Mouse (Mus musculus) heart, embryonic 13.5 days (tissue): ENCODE results near the gene Adh4. TPM values are rescaled to one million over a fixed set of nuclear protein-coding genes. Genes with fewer than 3 reads are reported as not detected.

Experiments
- ATAC-seq: fragments of 200-750 bp; cut with Nextera tagmentation; 2 replicates; pipeline ENCODE4 v1.8.0; 2017; ENCODE audit warnings: moderate TSS enrichment; ENCODE audit not compliant: insufficient number of reproducible peaks, low FRiP score, low TSS enrichment; ENCODE audit errors: extremely low read depth
- H3K27ac ChIP-seq: fragments of 300-500 bp; sonication (generic); replicated peaks from 2 replicates; pipeline ENCODE4 v1.5.1; 2015; ENCODE audit warnings: moderate library complexity, mild to moderate bottlenecking, inconsistent platforms
- H3K27me3 ChIP-seq: fragments of 300-500 bp; sonication (generic); replicated peaks from 2 replicates; pipeline ENCODE4 v1.6.1; 2015; ENCODE audit warnings: mild to moderate bottlenecking, inconsistent platforms
- H3K36me3 ChIP-seq: fragments of 300-500 bp; sonication (generic); 2 replicates; pipeline ENCODE4 v1.6.1; 2015; ENCODE audit warnings: mild to moderate bottlenecking, inconsistent platforms
- H3K4me1 ChIP-seq: fragments of 300-500 bp; sonication (generic); 2 replicates; pipeline ENCODE4 v1.6.1; 2015; ENCODE audit warnings: inconsistent platforms
- H3K4me2 ChIP-seq: fragments of 300-500 bp; sonication (generic); 2 replicates; pipeline ENCODE4 v1.6.1; 2015; ENCODE audit warnings: inconsistent platforms, mild to moderate bottlenecking, moderate library complexity
- H3K4me3 ChIP-seq: fragments of 300-500 bp; sonication (generic); 2 replicates; pipeline ENCODE4 v1.5.1; 2015; ENCODE audit warnings: moderate library complexity, mild to moderate bottlenecking, inconsistent platforms
- H3K9ac ChIP-seq: fragments of 300-500 bp; sonication (generic); 2 replicates; pipeline ENCODE4 v1.6.1; 2015; ENCODE audit warnings: inconsistent platforms, mild to moderate bottlenecking, moderate library complexity
- H3K9me3 ChIP-seq: fragments of 300-500 bp; sonication (generic); 2 replicates; pipeline ENCODE4 v1.6.1; 2016; ENCODE audit warnings: inconsistent platforms
- WGBS: fragments of 180-500 bp; shearing (Covaris S2); methylation state at CpG from one replicate; pipeline ENCODE4 v1.1.7; 2015; ENCODE audit warnings: mixed read lengths; 5-methylcytosine and 5-hydroxymethylcytosine counted together
- polyA plus RNA-seq: library from polyadenylated mRNA; unstranded; fragments of >200 nt; fragmentation: Nextera tagmentation; extraction: Ambion mirVana; gene quantifications from 2 replicates; pipeline ENCODE4 v1.2.1, GENCODE M21; 2015

Gene Adh4
- polyA plus RNA-seq, 1 experiment from 2014 or later, result not detected

- H3K4me3 ChIP-seq, result no peak overlapping the region
- H3K36me3 ChIP-seq, result no peaks in the 10 kb centered on the region
- H3K4me1 ChIP-seq, result no peaks in the 10 kb centered on the region
- no peaks in the 10 kb centered on the region for H3K9me3 ChIP-seq
- H3K4me2 ChIP-seq, result no peak overlapping the region
- WGBS, result 49% methylated on average over 1 of the region's 1 CpGs
- no peak for ATAC-seq
- H3K27me3 ChIP-seq, result no peaks in the 10 kb centered on the region
- no peak overlapping the region for H3K9ac ChIP-seq
- H3K27ac ChIP-seq, result no peak overlapping the region
Measured at GRCm38 (mm10) chr3:138409585-138409984, 5.7 kb upstream of the Adh4 start.

DNA sequence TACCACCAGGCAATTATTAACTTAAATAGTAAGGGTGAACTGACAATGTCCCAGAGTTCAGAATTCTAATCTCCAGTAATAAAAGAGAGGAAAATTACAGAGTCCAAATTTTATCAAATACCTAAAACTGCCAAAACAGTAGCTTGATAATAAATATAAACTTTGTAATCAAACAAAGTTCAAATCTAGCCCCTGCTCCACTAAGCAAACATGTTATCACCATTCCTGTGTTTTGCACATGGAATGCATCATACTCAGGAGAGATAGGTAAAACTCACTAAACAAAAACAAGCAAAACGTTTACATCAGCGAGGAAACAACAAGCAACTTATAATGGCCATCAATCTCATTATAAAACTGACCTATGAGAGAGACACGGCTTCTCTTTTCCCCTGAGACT, 5.1 kb upstream of the Adh4 start:
- no peaks in the 10 kb centered on the region for H3K36me3 ChIP-seq
- H3K4me3 ChIP-seq, result no peak overlapping the region
- no peaks in the 10 kb centered on the region for H3K4me1 ChIP-seq
- no peak for ATAC-seq
- 74% methylated on average over 3 of the region's 3 CpGs for WGBS
- no peak overlapping the region for H3K9ac ChIP-seq
- no peaks in the 10 kb centered on the region for H3K27me3 ChIP-seq
- H3K27ac ChIP-seq, result no peak overlapping the region
- no peaks in the 10 kb centered on the region for H3K9me3 ChIP-seq
- no peak overlapping the region for H3K4me2 ChIP-seq

GRCm38 (mm10) chr3:138419369-138419768, 4.1 kb downstream of the Adh4 start:
- no peaks in the 10 kb centered on the region for H3K36me3 ChIP-seq
- 75% methylated on average over 6 of the region's 6 CpGs for WGBS
- no peak overlapping the region for H3K4me3 ChIP-seq
- no peak overlapping the region for H3K27ac ChIP-seq
- H3K9me3 ChIP-seq, result no peaks in the 10 kb centered on the region
- H3K9ac ChIP-seq, result no peak overlapping the region
- H3K4me1 ChIP-seq, result no peaks in the 10 kb centered on the region
- H3K4me2 ChIP-seq, result no peak overlapping the region
- ATAC-seq, result no peak
- no peaks in the 10 kb centered on the region for H3K27me3 ChIP-seq

DNA sequence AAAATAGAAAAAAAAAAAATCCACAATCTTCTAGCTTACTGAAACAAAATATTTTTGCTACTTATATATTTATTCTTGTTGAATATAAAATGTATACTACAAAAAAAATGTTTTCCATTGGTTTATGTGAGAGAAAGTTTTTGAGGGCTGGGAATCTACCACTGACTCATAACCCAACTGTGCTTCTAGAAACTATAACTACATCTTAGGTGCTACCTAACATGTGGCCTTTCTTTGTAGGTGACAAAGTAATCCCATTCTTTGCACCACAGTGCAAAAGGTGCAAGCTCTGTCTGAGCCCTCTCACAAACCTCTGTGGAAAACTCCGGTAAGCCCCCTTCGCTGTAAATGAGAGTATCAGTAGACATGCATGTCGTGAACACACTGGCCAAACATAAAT, 5.1 kb downstream of the Adh4 start:
- Histone ChIP-seq H3K27me3 (no peaks in the 10 kb centered on the region), H3K9me3 (no peaks in the 10 kb centered on the region), H3K36me3 (no peaks in the 10 kb centered on the region), H3K9ac (no peak overlapping the region), H3K27ac (no peak overlapping the region), H3K4me2 (no peak overlapping the region), H3K4me3 (no peak overlapping the region), H3K4me1 (no peaks in the 10 kb centered on the region)
- 84% methylated on average over 3 of the region's 3 CpGs for WGBS
- ATAC-seq, result no peak

- no peak for ATAC-seq
- no peaks in the 10 kb centered on the region for H3K9me3 ChIP-seq
- no peaks in the 10 kb centered on the region for H3K4me1 ChIP-seq
- no peak overlapping the region for H3K4me2 ChIP-seq
- no peak overlapping the region for H3K27ac ChIP-seq
- H3K27me3 ChIP-seq, result no peaks in the 10 kb centered on the region
- H3K9ac ChIP-seq, result no peak overlapping the region
- no peak overlapping the region for H3K4me3 ChIP-seq
- H3K36me3 ChIP-seq, result no peaks in the 10 kb centered on the region
- 56% methylated on average over 2 of the region's 2 CpGs for WGBS
Measured at GRCm38 (mm10) chr3:138423664-138424063, 8.4 kb downstream of the Adh4 start.

DNA sequence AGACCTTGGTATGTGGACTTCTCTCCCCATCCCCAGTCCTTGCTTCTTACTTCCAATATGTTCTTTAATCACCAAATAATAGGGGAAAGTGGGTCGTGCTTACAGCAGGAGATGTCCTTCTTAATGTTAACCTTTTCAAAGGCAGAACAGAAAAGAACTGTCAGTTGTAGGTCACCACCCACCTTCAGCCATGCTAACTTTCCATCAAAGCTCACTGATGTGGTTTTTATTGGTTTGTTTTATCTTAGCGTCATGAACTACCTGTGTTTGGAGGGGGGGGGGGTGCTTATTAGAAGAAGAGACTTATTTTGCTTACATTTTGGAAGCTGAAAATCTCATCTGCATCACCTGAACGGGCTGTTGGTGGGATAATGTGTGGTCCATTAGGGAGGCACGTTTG, 9.0 kb downstream of the Adh4 start:
- no peaks in the 10 kb centered on the region for H3K36me3 ChIP-seq
- 45% methylated on average over 4 of the region's 4 CpGs for WGBS
- H3K9ac ChIP-seq, result no peak overlapping the region
- H3K4me3 ChIP-seq, result no peak overlapping the region
- ATAC-seq, result no peak
- H3K4me1 ChIP-seq, result no peaks in the 10 kb centered on the region
- H3K27me3 ChIP-seq, result no peaks in the 10 kb centered on the region
- H3K27ac ChIP-seq, result no peak overlapping the region
- H3K9me3 ChIP-seq, result no peaks in the 10 kb centered on the region
- no peak overlapping the region for H3K4me2 ChIP-seq

DNA sequence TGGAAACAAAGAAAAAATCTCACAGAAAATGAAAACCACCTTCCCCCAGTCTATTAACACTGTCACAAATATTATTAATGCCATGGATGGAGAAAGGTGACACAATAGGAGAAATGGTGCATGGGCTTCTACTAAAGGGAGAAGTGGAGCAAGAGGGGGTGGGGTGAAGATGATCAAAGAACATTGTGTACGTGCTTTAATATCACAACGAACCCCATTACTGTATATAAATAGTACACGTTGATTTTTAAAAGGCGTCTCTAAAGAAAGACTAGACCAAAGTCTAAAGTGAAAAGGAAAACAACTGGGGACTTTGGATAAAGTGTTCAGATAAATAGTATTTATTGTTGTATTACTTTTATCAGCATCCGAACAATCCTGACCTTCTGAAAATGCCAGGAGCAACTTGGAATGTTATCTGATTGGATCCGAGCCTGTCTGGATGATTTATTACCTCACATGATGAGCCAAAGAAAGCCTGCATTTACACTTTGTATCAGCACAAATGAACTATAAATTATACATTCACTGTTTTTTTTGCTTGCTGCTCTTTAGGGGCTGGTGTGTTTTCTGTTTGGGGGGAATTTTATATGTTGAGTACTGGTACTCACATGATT, 15.2 kb downstream of the Adh4 start:
- no peaks in the 10 kb centered on the region for H3K36me3 ChIP-seq
- no peak overlapping the region for H3K9ac ChIP-seq
- H3K9me3 ChIP-seq, result no peaks in the 10 kb centered on the region
- H3K4me3 ChIP-seq, result no peak overlapping the region
- ATAC-seq, result no peak
- no peak overlapping the region for H3K4me2 ChIP-seq
- whole genome bisulfite sequencing, result 58% methylated on average over 6 of the region's 6 CpGs
- H3K27ac ChIP-seq, result no peak overlapping the region
- no peaks in the 10 kb centered on the region for H3K4me1 ChIP-seq
- H3K27me3 ChIP-seq, result no peaks in the 10 kb centered on the region

GRCm38 (mm10) chr3:138431835-138432234, 16.6 kb downstream of the Adh4 start:
- 58% methylated on average over 2 of the region's 2 CpGs for WGBS
- Histone ChIP-seq H3K4me2 (no peak overlapping the region), H3K27me3 (no peaks in the 10 kb centered on the region), H3K27ac (no peak overlapping the region), H3K4me1 (no peaks in the 10 kb centered on the region), H3K9me3 (peaks cover 4% of the 10 kb centered on the region), H3K36me3 (no peaks in the 10 kb centered on the region), H3K4me3 (no peak overlapping the region), H3K9ac (no peak overlapping the region)
- ATAC-seq, result no peak

DNA sequence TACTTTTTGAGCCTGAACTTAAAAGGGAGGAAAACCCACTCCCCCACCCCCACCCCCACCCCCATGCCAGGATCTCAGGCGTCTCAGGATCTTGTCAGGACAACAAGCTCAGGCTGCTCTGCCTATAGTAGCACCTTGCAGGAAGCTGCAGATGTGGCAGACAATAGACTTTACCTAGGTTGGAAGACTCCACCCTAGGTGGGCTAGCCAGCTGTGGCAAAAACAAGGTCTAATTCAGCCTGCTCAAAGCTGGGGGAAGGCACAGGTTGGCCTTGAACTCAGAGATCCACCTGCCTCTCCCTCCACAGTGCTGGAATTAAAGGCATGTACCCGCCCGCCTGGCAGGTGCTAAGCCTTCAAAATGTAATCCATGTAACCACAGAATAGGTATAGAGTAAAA, 23.4 kb downstream of the Adh4 start:
- Histone ChIP-seq H3K4me1 (peaks cover 5% of the 10 kb centered on the region), H3K27me3 (no peaks in the 10 kb centered on the region), H3K9ac (no peak overlapping the region), H3K9me3 (peaks cover 4% of the 10 kb centered on the region), H3K36me3 (no peaks in the 10 kb centered on the region), H3K4me3 (no peak overlapping the region), H3K27ac (no peak overlapping the region), H3K4me2 (no peak overlapping the region)
- no peak for ATAC-seq
- 65% methylated on average over 3 of the region's 3 CpGs for WGBS

DNA sequence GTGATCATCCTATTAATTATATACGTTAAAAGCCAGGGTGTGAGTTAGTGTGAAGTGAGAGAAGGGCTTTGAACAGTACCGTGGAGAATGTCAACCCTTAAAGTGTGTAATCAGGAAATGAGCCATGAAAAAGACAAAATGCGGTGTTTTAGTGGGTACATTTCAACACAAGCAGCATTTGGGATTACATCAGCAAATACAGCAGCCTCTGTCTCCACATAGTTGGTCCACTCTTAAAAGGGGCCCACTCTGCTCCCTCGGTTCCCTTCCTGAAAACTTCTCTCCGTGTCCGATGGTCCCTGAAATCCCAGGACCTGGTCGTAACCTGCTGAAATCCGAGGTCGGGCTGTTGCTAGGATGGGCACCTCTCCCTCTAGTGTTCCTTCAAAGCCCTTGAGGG, 26.9 kb downstream of the Adh4 start:
- peak overlapping the region; percentile 91 for H3K27ac ChIP-seq
- H3K27me3 ChIP-seq, result no peaks in the 10 kb centered on the region
- H3K9ac ChIP-seq, result peak overlapping the region; percentile 98
- peaks cover 14% of the 10 kb centered on the region for H3K4me1 ChIP-seq
- H3K9me3 ChIP-seq, result no peaks in the 10 kb centered on the region
- ATAC-seq, result no peak
- 5% methylated on average over 9 of the region's 9 CpGs for WGBS
- H3K36me3 ChIP-seq, result peaks cover 24% of the 10 kb centered on the region
- H3K4me3 ChIP-seq, result peak overlapping the region; percentile 95
- H3K4me2 ChIP-seq, result peak overlapping the region; percentile 93

DNA sequence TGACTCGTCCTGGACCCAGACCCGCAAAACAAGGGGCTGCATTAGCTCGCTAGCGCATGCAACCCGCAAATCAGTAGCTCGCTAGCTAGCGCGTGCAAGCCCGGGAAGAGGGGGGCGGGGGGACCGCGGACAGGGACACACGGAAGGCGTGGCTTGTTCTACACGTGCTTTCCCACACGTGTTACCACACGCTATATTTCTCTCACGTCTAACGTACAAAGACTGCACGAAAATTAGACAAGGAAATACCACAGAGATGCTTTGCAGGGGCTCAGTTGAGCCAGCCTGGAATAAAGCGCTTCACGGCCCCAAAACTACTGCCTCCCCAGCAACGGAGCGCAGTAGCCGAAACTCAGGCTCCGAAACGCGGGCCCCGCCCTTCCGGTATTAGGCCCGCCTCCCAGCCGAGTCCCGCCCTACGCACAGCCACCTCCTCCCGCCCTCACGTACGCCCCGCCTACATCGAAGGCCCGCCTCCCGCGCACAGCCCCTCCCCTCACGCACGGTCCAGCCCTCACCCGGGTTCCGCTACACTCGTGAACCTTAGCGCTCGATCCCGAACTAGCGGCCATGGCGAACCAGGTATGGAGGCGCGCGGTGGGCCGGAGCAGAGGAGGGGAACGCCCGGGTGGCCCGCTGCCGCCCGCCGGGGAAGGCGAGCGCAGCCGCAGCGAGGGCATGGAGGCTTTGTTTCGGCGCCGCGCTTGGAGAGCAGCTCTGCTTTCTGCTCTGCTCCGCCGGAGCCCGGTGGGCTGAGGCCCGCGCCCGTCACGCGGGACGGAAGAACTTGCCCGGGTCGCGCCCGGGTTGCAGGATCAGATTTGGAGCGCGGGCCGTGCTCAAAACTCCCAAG, 27.6 kb downstream of the Adh4 start, which contains the start of gene Adh5:
Gene Adh5 (plus strand): TSS at position 482 of the 853 bp plus-strand sequence.
- no peaks in the 10 kb centered on the region for H3K27me3 ChIP-seq
- H3K4me1 ChIP-seq, result peaks cover 19% of the 10 kb centered on the region
- H3K9ac ChIP-seq, result peak within 1 kb of the TSS; percentile 98
- peak; percentile 100 for ATAC-seq
- peak within 1 kb of the TSS; percentile 95 for H3K4me3 ChIP-seq
- H3K4me2 ChIP-seq, result peak within 1 kb of the TSS; percentile 93
- WGBS, result under 1% methylated on average over 82 of the region's 86 CpGs
- no peaks in the 10 kb centered on the region for H3K9me3 ChIP-seq
- H3K27ac ChIP-seq, result peak within 1 kb of the TSS; percentile 91
- H3K36me3 ChIP-seq, result peaks cover 30% of the 10 kb centered on the region

- H3K36me3 ChIP-seq, result peaks cover 36% of the 10 kb centered on the region
- no peak for ATAC-seq
- H3K27ac ChIP-seq, result peak overlapping the region; percentile 91
- peak overlapping the region; percentile 95 for H3K4me3 ChIP-seq
- peaks cover 23% of the 10 kb centered on the region for H3K4me1 ChIP-seq
- peak overlapping the region; percentile 98 for H3K9ac ChIP-seq
- no peaks in the 10 kb centered on the region for H3K9me3 ChIP-seq
- WGBS, result 4% methylated on average over 9 of the region's 9 CpGs
- H3K4me2 ChIP-seq, result peak overlapping the region; percentile 93
- H3K27me3 ChIP-seq, result no peaks in the 10 kb centered on the region
Measured at GRCm38 (mm10) chr3:138443465-138443771, 28.2 kb downstream of the Adh4 start.
